Mouse (Mus musculus) lung, postnatal 0 days (tissue): Measurements from ENCODE around the gene Sh2b1.

Source experiments
- CTCF ChIP-seq: IDR thresholded peaks from 2 replicates; pipeline ENCODE4 v1.5.1; 2016; ENCODE audit warnings: antibody characterized with exemption, mild to moderate bottlenecking
- EP300 ChIP-seq: IDR thresholded peaks from 2 replicates; pipeline ENCODE4 v1.6.1; 2016; ENCODE audit warnings: antibody characterized with exemption, mild to moderate bottlenecking, control low read depth

DNA sequence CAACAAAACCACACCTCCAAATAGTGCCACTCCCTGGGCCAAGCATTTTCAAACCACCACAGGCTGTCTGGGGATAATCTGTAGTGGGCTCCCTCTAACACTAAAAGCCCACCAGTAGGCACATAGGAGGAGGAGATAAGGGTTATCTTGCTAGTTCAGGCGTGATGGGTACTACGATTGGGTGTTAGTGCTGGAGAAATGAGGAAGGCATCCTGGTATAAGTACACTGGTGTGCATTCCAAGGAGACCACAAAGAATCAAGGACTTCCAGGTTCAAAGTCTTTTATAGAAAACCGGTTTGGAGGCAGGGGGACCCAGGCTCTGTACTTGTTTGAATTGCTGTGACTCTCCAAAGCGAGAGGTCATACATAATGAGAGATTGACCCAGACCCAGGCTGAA, 47.1 kb downstream of the Sh2b1 start:
- no peak for TF ChIP-seq CTCF
- 0 out of 2 replicates have a peak, but pooled peaks have one; percentile 8 for TF ChIP-seq EP300
